Mouse (Mus musculus) B cell, adult 67 days (primary cell): ENCODE measurements around the gene St13. TPM values are rescaled to one million over a fixed set of nuclear protein-coding genes. Genes with fewer than 3 reads are reported as not detected.

ENCODE experiments used
- total RNA-seq, 2 experiments: library from RNA; stranded (reverse); gene quantifications; 4 replicates each; pipeline ENCODE4 v1.2.4; 2023

The St13 gene
- total RNA-seq: 100 to 1,000 TPM; 100 to 108 TPM

GRCm38 (mm10) chr15:81399638-81400315, at the start of gene St13, which contains the start of gene Xpnpep3:
St13 (minus strand) TSS chr15:81400077.
Xpnpep3 (plus strand) TSS chr15:81400138.

DNA sequence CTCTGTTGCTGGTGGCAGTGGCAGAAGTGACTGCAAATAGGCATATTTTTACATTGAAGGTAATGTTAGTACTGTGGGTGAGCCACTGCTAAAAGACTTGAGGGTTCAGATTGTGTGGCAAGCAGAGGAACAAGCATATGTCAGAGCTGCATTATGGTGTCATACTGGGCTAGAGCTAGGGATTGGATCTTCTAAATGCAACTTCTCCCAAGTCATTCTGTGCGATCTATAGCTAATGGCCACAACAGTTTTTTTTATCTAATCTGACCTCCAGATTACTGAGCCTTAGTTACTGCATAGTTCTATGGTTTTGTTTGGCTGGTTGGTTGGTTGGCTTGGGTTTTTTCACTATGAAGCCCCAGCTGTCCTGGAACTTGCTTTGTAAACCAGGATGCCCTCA, 8.3 kb upstream of the St13 start, which contains the start of gene Dnajb7:
Gene Dnajb7 (minus strand): TSS at position 101 of the 400 bp plus-strand sequence.

DNA sequence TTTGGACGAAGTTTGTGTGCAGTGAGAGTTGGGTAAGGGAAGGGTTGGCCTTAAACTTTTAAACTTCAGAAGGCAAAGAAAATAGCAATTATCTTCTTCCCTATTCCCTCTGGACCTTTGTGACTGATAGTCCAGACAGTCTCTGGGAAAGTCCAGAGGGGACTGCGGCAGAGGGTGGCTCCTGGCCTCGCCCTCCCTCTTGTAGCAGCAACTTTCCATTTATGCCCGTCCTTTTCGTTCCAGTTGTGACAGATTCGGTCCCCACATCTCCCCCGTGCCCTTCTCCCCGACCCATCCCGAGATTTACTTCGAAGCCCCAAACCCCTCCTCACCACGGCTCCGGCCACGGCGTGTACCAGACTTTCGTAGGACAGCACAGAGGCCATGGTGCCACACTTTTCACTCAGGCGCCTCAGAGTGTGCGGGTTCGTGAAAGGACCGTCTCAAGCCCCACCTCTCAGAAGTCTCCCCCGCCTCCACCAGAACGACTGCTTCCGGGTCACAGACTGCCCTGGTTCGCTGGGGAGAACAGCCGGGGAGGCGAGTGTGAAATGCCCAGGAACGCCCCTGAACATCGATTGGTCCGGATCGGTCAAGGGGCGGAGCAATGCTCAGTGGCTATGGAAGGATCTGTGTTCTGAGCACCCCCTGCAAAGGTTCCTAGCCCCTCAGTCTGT, 39.4 kb downstream of the St13 start, which contains the start of gene Slc25a17:
Gene Slc25a17 (minus strand): TSS at position 468 of the 677 bp plus-strand sequence.

Other genes with a start within 250 kb of the St13 start
- gene Mrtfa, start 209.3 kb downstream of the St13 start, total RNA-seq: 100 to 1,000 TPM; 138 to 144 TPM
- not detected for gene Mchr1, start 164.6 kb downstream of the St13 start, total RNA-seq
- 10 to 100 TPM; 35.9 to 36.0 TPM for gene Slc25a17, start 39.3 kb downstream of the St13 start, total RNA-seq
- gene Xpnpep3, start 61 bp upstream of the St13 start, total RNA-seq: 10 to 100 TPM; 18.2 to 22.6 TPM
- gene Dnajb7, start 8.2 kb upstream of the St13 start, total RNA-seq: not detected
- 100 to 1,000 TPM in 1 of 2 experiments, 10 to 100 TPM in 1; 96.2 to 112 TPM for gene Rbx1, start 66.2 kb upstream of the St13 start, total RNA-seq
- 100 to 1,000 TPM; 226 to 227 TPM for gene Ep300, start 185.3 kb upstream of the St13 start, total RNA-seq